Mouse (Mus musculus): ENCODE results near the gene Gng2. TPM values are rescaled to one million over a fixed set of nuclear protein-coding genes. Genes with fewer than 3 reads are reported as not detected.
A peak's percentile ranks its signal among the peaks of the same experiment; 100 is the strongest.

Gng2 gene
- polyA plus RNA-seq, 1 experiment from 2014 or later: 152 TPM

- Histone ChIP-seq H3K9me3 (ENCODE audit: control insufficient read depth, low read length) (no peaks in the 10 kb centered on the region), H3K4me3 (ENCODE audit: low read depth, low read length) (no peak overlapping the region), H3K27me3 (ENCODE audit: control insufficient read depth, insufficient read depth, low read length) (no peaks in the 10 kb centered on the region), H3K4me2 (peak overlapping the region; percentile 45), H3K4me1 (ENCODE audit: control insufficient read depth, insufficient read depth, low read length) (peaks cover 29% of the 10 kb centered on the region), H3K9ac (ENCODE audit: low read length) (peak overlapping the region; percentile 73), H3K36me3 (ENCODE audit: control insufficient read depth, insufficient read depth, low read length) (no peaks in the 10 kb centered on the region), H3K27ac (ENCODE audit: low read depth, low read length) (peak overlapping the region; percentile 99)
- ATAC-seq (ENCODE audit: low FRiP score): no peak
- peak; percentile 93 for DNase-seq (ENCODE audit: low spot score, missing footprints)
- 43% methylated on average over 8 of the region's 8 CpGs for WGBS
Observed at GRCm38 (mm10) chr14:19985912-19986613, 8.6 kb upstream of the Gng2 start.

- no peak overlapping the region for H3K4me3 ChIP-seq (ENCODE audit: low read depth, low read length)
- 11% methylated on average over 13 of the region's 13 CpGs for WGBS
- H3K4me1 ChIP-seq (ENCODE audit: control insufficient read depth, insufficient read depth, low read length): peaks cover 29% of the 10 kb centered on the region
- DNase-seq (ENCODE audit: low spot score, missing footprints): peak; percentile 94
- no peaks in the 10 kb centered on the region for H3K9me3 ChIP-seq (ENCODE audit: control insufficient read depth, low read length)
- H3K9ac ChIP-seq (ENCODE audit: low read length): peak overlapping the region; percentile 73; the same call in 1 of the 2 replicates
- no peaks in the 10 kb centered on the region for H3K36me3 ChIP-seq (ENCODE audit: control insufficient read depth, insufficient read depth, low read length)
- peak; percentile 25; the same call in 1 of the 2 replicates for ATAC-seq (ENCODE audit: low FRiP score)
- no peak overlapping the region; the same call in 1 of the 2 replicates for H3K4me2 ChIP-seq
- H3K27me3 ChIP-seq (ENCODE audit: control insufficient read depth, insufficient read depth, low read length): no peaks in the 10 kb centered on the region
- peak overlapping the region; percentile 99 for H3K27ac ChIP-seq (ENCODE audit: low read depth, low read length)
Observed at GRCm38 (mm10) chr14:19985107-19985911, 7.9 kb upstream of the Gng2 start.

GRCm38 (mm10) chr14:19976421-19977270 lies 781 bp downstream of the Gng2 start:
- no peaks in the 10 kb centered on the region for H3K36me3 ChIP-seq (ENCODE audit: control insufficient read depth, insufficient read depth, low read length)
- WGBS: 1% methylated on average over 24 of the region's 24 CpGs
- H3K4me3 ChIP-seq (ENCODE audit: low read depth, low read length): peak overlapping the region; percentile 55
- DNase-seq (ENCODE audit: low spot score, missing footprints) (peak; percentile 96), ATAC-seq (ENCODE audit: low FRiP score) (peak; percentile 98)
- no peaks in the 10 kb centered on the region for H3K9me3 ChIP-seq (ENCODE audit: control insufficient read depth, low read length)
- peak overlapping the region; percentile 85 for H3K9ac ChIP-seq (ENCODE audit: low read length)
- peak overlapping the region; percentile 94 for H3K27ac ChIP-seq (ENCODE audit: low read depth, low read length)
- peaks cover 18% of the 10 kb centered on the region for H3K4me1 ChIP-seq (ENCODE audit: control insufficient read depth, insufficient read depth, low read length)
- peak overlapping the region; percentile 68 for H3K4me2 ChIP-seq
- no peaks in the 10 kb centered on the region for H3K27me3 ChIP-seq (ENCODE audit: control insufficient read depth, insufficient read depth, low read length)

- Histone ChIP-seq H3K4me1 (ENCODE audit: control insufficient read depth, insufficient read depth, low read length) (peaks cover 28% of the 10 kb centered on the region), H3K36me3 (ENCODE audit: control insufficient read depth, insufficient read depth, low read length) (no peaks in the 10 kb centered on the region), H3K9ac (ENCODE audit: low read length) (peak overlapping the region; percentile 58), H3K27ac (ENCODE audit: low read depth, low read length) (peak overlapping the region; percentile 17), H3K4me3 (ENCODE audit: low read depth, low read length) (peak overlapping the region; percentile 32), H3K9me3 (ENCODE audit: control insufficient read depth, low read length) (no peaks in the 10 kb centered on the region), H3K4me2 (peak overlapping the region; percentile 47), H3K27me3 (ENCODE audit: control insufficient read depth, insufficient read depth, low read length) (no peaks in the 10 kb centered on the region)
- ATAC-seq (ENCODE audit: low FRiP score) (no peak), DNase-seq (ENCODE audit: low spot score, missing footprints) (peak; percentile 92)
- WGBS: 38% methylated on average over 11 of the region's 11 CpGs
Observed at GRCm38 (mm10) chr14:19974978-19975493, 2.4 kb downstream of the Gng2 start.

GRCm38 (mm10) chr14:19974429-19974828 lies 3.0 kb downstream of the Gng2 start:
- Histone ChIP-seq H3K27ac (ENCODE audit: low read depth, low read length) (no peak overlapping the region), H3K36me3 (ENCODE audit: control insufficient read depth, insufficient read depth, low read length) (no peaks in the 10 kb centered on the region), H3K4me1 (ENCODE audit: control insufficient read depth, insufficient read depth, low read length) (peaks cover 30% of the 10 kb centered on the region), H3K9me3 (ENCODE audit: control insufficient read depth, low read length) (no peaks in the 10 kb centered on the region), H3K4me3 (ENCODE audit: low read depth, low read length) (peak overlapping the region; percentile 32), H3K4me2 (peak overlapping the region; percentile 47), H3K9ac (ENCODE audit: low read length) (peak overlapping the region; percentile 58), H3K27me3 (ENCODE audit: control insufficient read depth, insufficient read depth, low read length) (no peaks in the 10 kb centered on the region)
- DNase-seq (ENCODE audit: low spot score, missing footprints): no peak
- ATAC-seq (ENCODE audit: low FRiP score): no peak
- 85% methylated on average over 5 of the region's 5 CpGs for WGBS

- DNase-seq (ENCODE audit: low spot score, missing footprints) (no peak), ATAC-seq (ENCODE audit: low FRiP score) (no peak)
- 81% methylated on average over 13 of the region's 13 CpGs for WGBS
- peaks cover 27% of the 10 kb centered on the region for H3K4me1 ChIP-seq (ENCODE audit: control insufficient read depth, insufficient read depth, low read length)
- H3K9me3 ChIP-seq (ENCODE audit: control insufficient read depth, low read length): no peaks in the 10 kb centered on the region
- no peaks in the 10 kb centered on the region for H3K36me3 ChIP-seq (ENCODE audit: control insufficient read depth, insufficient read depth, low read length)
- H3K9ac ChIP-seq (ENCODE audit: low read length): no peak overlapping the region
- H3K4me3 ChIP-seq (ENCODE audit: low read depth, low read length): no peak overlapping the region
- H3K4me2 ChIP-seq: no peak overlapping the region
- H3K27me3 ChIP-seq (ENCODE audit: control insufficient read depth, insufficient read depth, low read length): no peaks in the 10 kb centered on the region
- no peak overlapping the region for H3K27ac ChIP-seq (ENCODE audit: low read depth, low read length)
Observed at GRCm38 (mm10) chr14:19972316-19973029, 5.0 kb downstream of the Gng2 start.

GRCm38 (mm10) chr14:19970845-19971244 lies 6.6 kb downstream of the Gng2 start:
- Histone ChIP-seq H3K4me1 (ENCODE audit: control insufficient read depth, insufficient read depth, low read length) (peaks cover 23% of the 10 kb centered on the region), H3K9ac (ENCODE audit: low read length) (no peak overlapping the region; the same call in 1 of the 2 replicates), H3K9me3 (ENCODE audit: control insufficient read depth, low read length) (no peaks in the 10 kb centered on the region), H3K27me3 (ENCODE audit: control insufficient read depth, insufficient read depth, low read length) (no peaks in the 10 kb centered on the region), H3K4me2 (no peak overlapping the region), H3K36me3 (ENCODE audit: control insufficient read depth, insufficient read depth, low read length) (no peaks in the 10 kb centered on the region), H3K4me3 (ENCODE audit: low read depth, low read length) (no peak overlapping the region), H3K27ac (ENCODE audit: low read depth, low read length) (no peak overlapping the region)
- no peak for ATAC-seq (ENCODE audit: low FRiP score)
- no peak for DNase-seq (ENCODE audit: low spot score, missing footprints)
- WGBS: 70% methylated on average over 3 of the region's 3 CpGs

GRCm38 (mm10) chr14:19970106-19970785 lies 7.2 kb downstream of the Gng2 start:
- Histone ChIP-seq H3K4me1 (ENCODE audit: control insufficient read depth, insufficient read depth, low read length) (peaks cover 22% of the 10 kb centered on the region), H3K4me3 (ENCODE audit: low read depth, low read length) (no peak overlapping the region), H3K36me3 (ENCODE audit: control insufficient read depth, insufficient read depth, low read length) (no peaks in the 10 kb centered on the region), H3K4me2 (no peak overlapping the region), H3K27ac (ENCODE audit: low read depth, low read length) (no peak overlapping the region), H3K9ac (ENCODE audit: low read length) (no peak overlapping the region; the same call in 1 of the 2 replicates), H3K9me3 (ENCODE audit: control insufficient read depth, low read length) (no peaks in the 10 kb centered on the region), H3K27me3 (ENCODE audit: control insufficient read depth, insufficient read depth, low read length) (no peaks in the 10 kb centered on the region)
- DNase-seq (ENCODE audit: low spot score, missing footprints) (peak; percentile 78), ATAC-seq (ENCODE audit: low FRiP score) (no peak)
- 88% methylated on average over 6 of the region's 6 CpGs for WGBS

All from midbrain, embryonic 11.5 days (tissue).